Mouse (Mus musculus) liver, embryonic 14.5 days (tissue): ENCODE data around the gene Gpr137b.
"Not testable (repeated sequence)": the region's sequence is repeated elsewhere in the genome, so short reads cannot be mapped to it uniquely, and the experiment has no call there.

ENCODE experiments used
- CTCF ChIP-seq: IDR thresholded peaks from 2 replicates; pipeline ENCODE4 v1.5.1; 2016; ENCODE audit warnings: antibody characterized with exemption, low read depth, control low read depth
- EP300 ChIP-seq: IDR thresholded peaks from 2 replicates; pipeline ENCODE4 v1.6.1; 2016; ENCODE audit warnings: antibody characterized with exemption, low read depth

- TF ChIP-seq CTCF, EP300: not testable (repeated sequence)
These were observed 27.4 kb downstream of the Gpr137b start for GRCm38 (mm10) chr13:13366371-13366770.
